Mouse (Mus musculus) common myeloid progenitor, adult 5-6 weeks (primary cell): Measurements from ENCODE around the gene Sez6l. TPM values are rescaled to one million over a fixed set of nuclear protein-coding genes. Genes with fewer than 3 reads are reported as not detected.

Experiments
- total RNA-seq: library from RNA; stranded (forward); fragments of 200-1000, 187-1606 nt; gene quantifications from 2 replicates; pipeline ENCODE4 v1.2.3, GENCODE M21; 2017

Sez6l gene
- total RNA-seq, 1 experiment from 2014 or later, result not detected

Other genes starting within 250 kb of the Sez6l start
- gene Srrd, start 234.1 kb downstream of the Sez6l start, total RNA-seq, result 10.3 and 20.0 TPM in 2 replicates
- 13.9 and 21.1 TPM in 2 replicates for gene Hps4, start 234.1 kb downstream of the Sez6l start, total RNA-seq
- not detected in 2 replicates for gene Gm6583, start 221.2 kb downstream of the Sez6l start, total RNA-seq
- 0.05 TPM in 1 of 2 replicates, not detected in the other for gene Asphd2, start 182.3 kb downstream of the Sez6l start, total RNA-seq
- gene Gm6588, start 127.8 kb downstream of the Sez6l start, total RNA-seq, result not detected in 2 replicates